Mouse (Mus musculus): Measurements from ENCODE around the gene Spib.
A peak's percentile ranks its signal among the peaks of the same experiment; 100 is the strongest.

Gene Spib

GRCm38 (mm10) chr7:44548497-44549087 lies 16.7 kb upstream of the Spib start, which contains the start of gene Pold1:
Pold1 (minus strand) TSS chr7:44548849.
- peak; percentile 99 for DNase-seq (ENCODE audit: low spot score in 2 of 2)

GRCm38 (mm10) chr7:44547725-44548124 lies 15.9 kb upstream of the Spib start:
- no peak for DNase-seq (ENCODE audit: low spot score in 2 of 2)

- DNase-seq (ENCODE audit: low spot score in 2 of 2): no peak
Observed at GRCm38 (mm10) chr7:44547041-44547440, 15.2 kb upstream of the Spib start.

- DNase-seq (ENCODE audit: low spot score in 2 of 2): no peak
Observed at GRCm38 (mm10) chr7:44546274-44546673, 14.4 kb upstream of the Spib start.

- no peak for DNase-seq (ENCODE audit: low spot score in 2 of 2)
Observed at GRCm38 (mm10) chr7:44543071-44543470, 11.2 kb upstream of the Spib start.

- no peak for DNase-seq (ENCODE audit: low spot score in 2 of 2)
Observed at GRCm38 (mm10) chr7:44542555-44542954, 10.7 kb upstream of the Spib start.

GRCm38 (mm10) chr7:44538756-44539624 lies 7.1 kb upstream of the Spib start:
- no peak for DNase-seq (ENCODE audit: low spot score in 2 of 2)

- no peak for DNase-seq (ENCODE audit: low spot score in 2 of 2)
Observed at GRCm38 (mm10) chr7:44537496-44537895, 5.6 kb upstream of the Spib start.

- no peak for DNase-seq (ENCODE audit: low spot score in 2 of 2)
Observed at GRCm38 (mm10) chr7:44537009-44537408, 5.1 kb upstream of the Spib start.

- no peak for DNase-seq (ENCODE audit: low spot score in 2 of 2)
Observed at GRCm38 (mm10) chr7:44536590-44536968, 4.7 kb upstream of the Spib start.

- no peak for DNase-seq (ENCODE audit: low spot score in 2 of 2)
Observed at GRCm38 (mm10) chr7:44535657-44536589, 4.1 kb upstream of the Spib start.

- DNase-seq (ENCODE audit: low spot score in 2 of 2): no peak
Observed at GRCm38 (mm10) chr7:44534656-44535441, 3.0 kb upstream of the Spib start.

- DNase-seq (ENCODE audit: low spot score in 2 of 2): no peak
Observed at GRCm38 (mm10) chr7:44534242-44534641, 2.4 kb upstream of the Spib start.

- no peak for DNase-seq (ENCODE audit: low spot score in 2 of 2)
Observed at GRCm38 (mm10) chr7:44533746-44534045, 1.8 kb upstream of the Spib start.

- no peak for DNase-seq (ENCODE audit: low spot score in 2 of 2)
Observed at GRCm38 (mm10) chr7:44532918-44533745, 1.3 kb upstream of the Spib start.

GRCm38 (mm10) chr7:44531207-44531606 lies 664 bp downstream of the Spib start:
- no peak for DNase-seq (ENCODE audit: low spot score in 2 of 2)

- DNase-seq (ENCODE audit: low spot score in 2 of 2): no peak
Observed at GRCm38 (mm10) chr7:44530507-44530906, 1.4 kb downstream of the Spib start.

GRCm38 (mm10) chr7:44529518-44529917 lies 2.4 kb downstream of the Spib start:
- DNase-seq (ENCODE audit: low spot score in 2 of 2): no peak

- DNase-seq (ENCODE audit: low spot score in 2 of 2): peak in 1 of 2 experiments; percentile 61
Observed at GRCm38 (mm10) chr7:44527483-44528398, 4.1 kb downstream of the Spib start.
